Mouse (Mus musculus) heart, embryonic 14.5 days (tissue): ENCODE data around the gene Shf. TPM values are rescaled to one million over a fixed set of nuclear protein-coding genes. Genes with fewer than 3 reads are reported as not detected.

Source experiments
- ATAC-seq: fragments of 200-750 bp; cut with Nextera tagmentation; 2 replicates; pipeline ENCODE4 v1.8.0; 2017; ENCODE audit warnings: low read depth, moderate TSS enrichment; ENCODE audit not compliant: insufficient number of reproducible peaks, insufficient read depth, low FRiP score
- H3K27ac ChIP-seq, 2 experiments: fragments of 200-500 bp in 1 of 2; fragments of 300-500 bp in 1 of 2; sonication (generic) in 1 of 2; replicated peaks in 1 of 2; 2 replicates each; pipeline ENCODE4 v1.5.1; 2012 to 2014; ENCODE audit warnings: low read depth in 2 of 2, low read length in 2 of 2, control low read depth in 1 of 2, mild to moderate bottlenecking in 1 of 2, mixed read lengths in 1 of 2; ENCODE audit not compliant: control insufficient read depth in 1 of 2, insufficient read depth in 1 of 2
- H3K27me3 ChIP-seq: fragments of 300-500 bp; sonication (generic); 2 replicates; pipeline ENCODE4 v1.6.1; 2014; ENCODE audit warnings: mild to moderate bottlenecking, low read length, control low read depth; ENCODE audit not compliant: control insufficient read depth, insufficient read depth
- H3K36me3 ChIP-seq: fragments of 300-500 bp; sonication (generic); 2 replicates; pipeline ENCODE4 v1.6.1; 2014; ENCODE audit warnings: mild to moderate bottlenecking, control low read depth, low read length, mixed read lengths; ENCODE audit not compliant: control insufficient read depth, insufficient read depth
- H3K4me1 ChIP-seq, 2 experiments: fragments of 200-500 bp in 1 of 2; fragments of 300-500 bp in 1 of 2; sonication (generic) in 1 of 2; 2 replicates each; pipeline ENCODE4 v1.6.1; 2012 to 2014; ENCODE audit warnings: low read length in 2 of 2, control low read depth in 1 of 2, mixed read lengths in 1 of 2; ENCODE audit not compliant: control insufficient read depth in 2 of 2, insufficient read depth in 2 of 2
- H3K4me2 ChIP-seq: fragments of 300-500 bp; sonication (generic); 2 replicates; pipeline ENCODE4 v1.6.1; 2014; ENCODE audit warnings: mild to moderate bottlenecking, low read length
- H3K4me3 ChIP-seq, 2 experiments: fragments of 200-500 bp in 1 of 2; fragments of 300-500 bp in 1 of 2; sonication (generic) in 1 of 2; 2 replicates each; pipeline ENCODE4 v1.5.1; 2012 to 2014; ENCODE audit warnings: low read length in 2 of 2, mild to moderate bottlenecking in 2 of 2, control low read depth in 1 of 2, low read depth in 1 of 2, moderate library complexity in 1 of 2; ENCODE audit not compliant: control insufficient read depth in 1 of 2, insufficient read depth in 1 of 2
- H3K9ac ChIP-seq: fragments of 300-500 bp; sonication (generic); 2 replicates; pipeline ENCODE4 v1.6.1; 2014; ENCODE audit warnings: mild to moderate bottlenecking, low read length
- H3K9me3 ChIP-seq: fragments of 300-500 bp; sonication (generic); 2 replicates; pipeline ENCODE4 v1.6.1; 2016; ENCODE audit warnings: low read length, control low read depth; ENCODE audit not compliant: control insufficient read depth
- WGBS: fragments of 180-500 bp; shearing (Covaris S2); extraction: QIAGEN DNeasy Blood & Tissue Kit; methylation state at CpG from one replicate; pipeline ENCODE4 v1.1.7; 2014; 5-methylcytosine and 5-hydroxymethylcytosine counted together
- polyA plus RNA-seq: library from polyadenylated mRNA; unstranded; fragments of >200 nt; fragmentation: Nextera tagmentation; extraction: Ambion mirVana; gene quantifications from 2 replicates; pipeline ENCODE4 v1.2.1, GENCODE M21; 2014

Shf gene
- polyA plus RNA-seq, 1 experiment from 2014 or later: 3.6 TPM

GRCm38 (mm10) chr2:122381329-122382103 lies 12.6 kb upstream of the Shf start:
- 62% methylated on average over 16 of the region's 16 CpGs for WGBS
- H3K27ac ChIP-seq: no peak overlapping the region
- no peak for ATAC-seq
- no peaks in the 10 kb centered on the region for H3K36me3 ChIP-seq
- H3K27me3 ChIP-seq: no peaks in the 10 kb centered on the region
- H3K9ac ChIP-seq: no peak overlapping the region
- peaks cover 4 to 9% of the 10 kb centered on the region in 2 experiments for H3K4me1 ChIP-seq
- peak overlapping the region; percentile 62 for H3K4me2 ChIP-seq
- H3K4me3 ChIP-seq: no peak overlapping the region; a peak in 1 of 4 replicates
- no peaks in the 10 kb centered on the region for H3K9me3 ChIP-seq

- no peaks in the 10 kb centered on the region for H3K9me3 ChIP-seq
- WGBS: 8% methylated on average over 11 of the region's 11 CpGs
- peak overlapping the region; percentile 62 for H3K4me2 ChIP-seq
- H3K27ac ChIP-seq: no peak overlapping the region
- peak overlapping the region; percentile 50; the same call in 1 of the 2 replicates for H3K9ac ChIP-seq
- H3K4me3 ChIP-seq: peak overlapping the region; percentile 28 to 29
- H3K4me1 ChIP-seq: peaks cover 4 to 9% of the 10 kb centered on the region in 2 experiments
- no peaks in the 10 kb centered on the region for H3K36me3 ChIP-seq
- H3K27me3 ChIP-seq: no peaks in the 10 kb centered on the region
- no peak for ATAC-seq
Measured at GRCm38 (mm10) chr2:122380768-122381311, 11.9 kb upstream of the Shf start.

GRCm38 (mm10) chr2:122379292-122379650 lies 10.3 kb upstream of the Shf start:
- WGBS: 42% methylated on average over 2 of the region's 2 CpGs
- ATAC-seq: no peak
- H3K27me3 ChIP-seq: no peaks in the 10 kb centered on the region
- H3K4me2 ChIP-seq: no peak overlapping the region
- peaks cover 6 to 9% of the 10 kb centered on the region in 2 experiments for H3K4me1 ChIP-seq
- H3K27ac ChIP-seq: no peak overlapping the region
- H3K4me3 ChIP-seq: no peak overlapping the region
- no peak overlapping the region for H3K9ac ChIP-seq
- H3K9me3 ChIP-seq: no peaks in the 10 kb centered on the region
- no peaks in the 10 kb centered on the region for H3K36me3 ChIP-seq

DNA sequence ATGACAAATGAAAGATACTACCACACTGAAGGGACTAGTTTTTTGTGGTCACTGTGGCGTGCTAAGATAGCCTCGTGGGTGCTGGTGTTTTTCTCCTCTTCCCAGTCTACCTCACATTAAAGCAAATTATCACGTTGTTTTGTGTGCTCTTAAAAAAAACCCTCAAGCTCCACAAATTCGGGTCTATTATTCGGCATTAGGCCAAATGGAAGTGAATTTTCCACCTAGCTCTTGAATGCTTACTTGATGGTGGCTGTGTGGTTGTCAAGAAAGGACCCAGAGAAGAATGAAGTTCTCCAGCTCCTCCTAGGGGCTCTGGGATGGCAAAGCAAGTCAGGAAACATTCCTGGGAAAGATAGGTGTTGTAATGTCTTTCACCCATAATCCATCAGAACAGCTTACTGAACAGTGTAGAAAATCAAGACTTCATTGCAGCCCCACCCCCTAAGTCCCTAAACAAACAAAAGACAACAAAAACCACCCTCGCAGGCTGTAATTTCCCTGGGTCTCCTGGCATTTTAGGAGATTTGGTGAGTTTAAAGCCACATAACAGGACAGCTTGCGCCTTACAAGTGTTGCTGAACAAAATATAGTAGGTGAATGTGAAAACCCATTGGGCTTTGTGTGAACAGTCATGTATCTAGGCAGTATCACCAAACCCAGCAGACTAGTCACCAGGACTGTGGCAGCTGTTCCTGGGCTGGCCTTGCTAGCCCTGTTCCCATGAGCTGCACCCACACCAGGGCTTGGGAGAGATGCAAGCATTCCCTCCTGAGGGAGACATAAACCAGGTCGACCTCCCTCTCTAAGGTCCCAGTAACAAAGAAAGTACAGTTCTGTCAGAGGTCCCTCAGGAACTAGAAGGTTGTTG lies 9.7 kb upstream of the Shf start:
- no peak for ATAC-seq
- WGBS: 17% methylated on average over 8 of the region's 8 CpGs
- Histone ChIP-seq H3K36me3 (no peaks in the 10 kb centered on the region), H3K9me3 (no peaks in the 10 kb centered on the region), H3K27me3 (no peaks in the 10 kb centered on the region), H3K4me3 (peak overlapping the region; percentile 19 to 76; a peak in 3 of 4 replicates), H3K27ac (peak overlapping the region; percentile 17 to 91; a peak in 1 of 4 replicates), H3K4me2 (peak overlapping the region; percentile 69), H3K9ac (peak overlapping the region; percentile 81), H3K4me1 (peaks cover 6 to 9% of the 10 kb centered on the region in 2 experiments)

DNA sequence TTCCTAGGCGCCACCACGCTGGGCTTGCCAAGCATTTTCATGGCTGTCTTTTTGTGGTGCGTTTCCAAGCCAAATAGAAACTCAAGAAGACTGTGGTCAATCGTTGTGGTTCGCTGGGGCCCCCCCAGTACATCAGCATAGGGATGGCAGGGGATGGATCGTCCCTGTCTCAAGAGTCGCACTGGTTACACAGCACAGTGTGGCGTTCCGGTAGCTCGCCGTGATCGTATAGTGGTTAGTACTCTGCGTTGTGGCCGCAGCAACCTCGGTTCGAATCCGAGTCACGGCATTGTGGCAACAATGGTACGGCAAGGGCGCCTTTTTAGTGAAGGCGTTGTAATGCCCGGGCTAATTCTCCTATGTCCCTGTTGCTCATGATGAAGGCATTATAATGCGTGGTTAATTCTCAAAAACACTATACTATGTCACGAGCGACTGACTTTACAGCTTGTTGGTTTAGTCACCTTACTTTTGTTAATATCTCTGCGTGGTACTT lies 8.8 kb upstream of the Shf start:
- Histone ChIP-seq H3K36me3 (no peaks in the 10 kb centered on the region), H3K27ac (peak overlapping the region; percentile 83 to 91), H3K4me1 (peaks cover 6 to 9% of the 10 kb centered on the region in 2 experiments), H3K9ac (peak overlapping the region; percentile 81), H3K4me3 (peak overlapping the region; percentile 76 to 77), H3K9me3 (no peaks in the 10 kb centered on the region), H3K27me3 (no peaks in the 10 kb centered on the region), H3K4me2 (peak overlapping the region; percentile 69)
- ATAC-seq: peak; percentile 81
- WGBS: under 1% methylated on average over 26 of the region's 26 CpGs

GRCm38 (mm10) chr2:122377215-122377674 lies 8.3 kb upstream of the Shf start:
- H3K4me1 ChIP-seq: peaks cover 6 to 9% of the 10 kb centered on the region in 2 experiments
- H3K9ac ChIP-seq: peak overlapping the region; percentile 81
- no peaks in the 10 kb centered on the region for H3K9me3 ChIP-seq
- H3K4me3 ChIP-seq: peak overlapping the region; percentile 76 to 77
- H3K36me3 ChIP-seq: no peaks in the 10 kb centered on the region
- peak overlapping the region; percentile 83 to 91; a peak in 3 of 4 replicates for H3K27ac ChIP-seq
- peak overlapping the region; percentile 69 for H3K4me2 ChIP-seq
- no peaks in the 10 kb centered on the region for H3K27me3 ChIP-seq
- peak; percentile 86 for ATAC-seq
- under 1% methylated on average over 28 of the region's 28 CpGs for WGBS

GRCm38 (mm10) chr2:122376041-122376561 lies 7.1 kb upstream of the Shf start:
- Histone ChIP-seq H3K36me3 (no peaks in the 10 kb centered on the region), H3K27me3 (no peaks in the 10 kb centered on the region), H3K4me3 (peak overlapping the region; percentile 79 to 98), H3K9ac (peak overlapping the region; percentile 80), H3K27ac (peak overlapping the region; percentile 90 to 95), H3K4me2 (peak overlapping the region; percentile 69), H3K4me1 (peaks cover 6 to 9% of the 10 kb centered on the region in 2 experiments), H3K9me3 (no peaks in the 10 kb centered on the region)
- under 1% methylated on average over 22 of the region's 22 CpGs for whole genome bisulfite sequencing
- ATAC-seq: no peak
